30 mouse cellular contexts compared by ENCODE assay signal in the genomic region with DNA sequence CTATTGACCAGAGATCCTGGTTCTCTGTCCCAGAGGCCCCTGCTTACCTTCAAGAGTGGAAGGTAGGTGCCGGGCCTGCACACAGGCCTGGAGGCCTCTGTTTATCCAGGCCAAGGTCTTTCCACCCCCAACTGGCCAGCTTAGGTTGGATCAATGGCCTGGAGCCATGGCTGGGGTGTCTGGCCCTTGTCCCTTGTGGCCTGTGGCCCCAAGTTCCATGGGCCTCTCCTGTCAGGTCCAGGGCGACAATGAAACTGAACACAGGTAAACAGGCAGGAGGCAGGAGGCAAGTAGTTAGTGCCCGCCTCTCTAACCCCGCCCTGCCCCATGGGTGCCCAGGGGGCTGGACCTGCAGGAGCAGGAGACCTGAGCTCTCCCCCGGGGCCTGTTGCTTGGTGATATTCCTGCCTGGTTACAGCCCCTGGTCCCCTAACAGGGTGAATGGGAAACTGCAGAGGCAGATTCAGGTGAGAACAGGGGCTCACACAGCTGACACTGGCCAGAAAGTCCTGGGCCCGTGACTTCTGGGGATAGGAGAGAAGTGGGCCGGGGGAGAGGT. TPM values are rescaled to one million over a fixed set of nuclear protein-coding genes. Genes with fewer than 3 reads are reported as not detected.
DNase-seq lines count a peak whose midpoint lies in the region; ATAC-seq and TF ChIP-seq lines count a peak whose summit lies in the region.
"Had no signal": no experiment of that assay in that cellular context is flagged by ENCODE, and none has a peak within 500 bp of the region (broad histone marks: within the 10 kb centered on the region; RNA-seq: fewer than 3 reads in every experiment).

A gene (minus strand): TSS at position 256 of the 559 bp plus-strand sequence.

- in situ Hi-C loops in Patski (cut with MboI; ENCODE audit: low pct_unique_long_range_greater_than_20kb): no loop called here

- peak; percentile 24 for ATAC-seq in Patski
- ATAC-seq in liver, embryonic 11.5 days (replicated peaks; ENCODE audit: low FRiP score): peak; percentile 21; the same call in 1 of the 2 replicates
- peak; percentile 81 for ATAC-seq in liver, embryonic 16.5 days (ENCODE audit: low read depth)
- ATAC-seq in hindbrain, embryonic 11.5 days (ENCODE audit: low FRiP score): no peak
- ATAC-seq: forebrain, embryonic 16.5 days; hindbrain, postnatal 0 days; intestine, embryonic 15.5 days had no signal

- TF ChIP-seq CTCF in Patski (IDR thresholded peaks at IDR 0.05): no peak

- CTCF ChIA-PET in Patski (lab: Charles Lee): interaction anchor here (1.1 to 3.4 kb wide), 4 partner anchors 17 to 64 kb away, joined by 3 to 12 read pairs (median 6); no protein-coding TSS in a partner anchor

- H3K36me3 ChIP-seq in liver, embryonic 11.5 days (ENCODE audit: control insufficient read depth, insufficient read depth, low read length): no peaks in the 10 kb centered on the region
- no peaks in the 10 kb centered on the region for H3K36me3 ChIP-seq in liver, embryonic 16.5 days (ENCODE audit: control insufficient read depth, insufficient read depth)
- H3K36me3 ChIP-seq in hindbrain, embryonic 11.5 days (ENCODE audit: control insufficient read depth, insufficient read depth, low read length): no peaks in the 10 kb centered on the region
- H3K36me3 ChIP-seq: G1E; hindbrain, embryonic 12.5 days; intestine, embryonic 15.5 days; limb, embryonic 10.5 days; limb, embryonic 15.5 days; midbrain, embryonic 12.5 days; neural tube, embryonic 13.5 days had no signal

- peak within 1 kb of the TSS; percentile 2 for H3K4me2 ChIP-seq in liver, embryonic 11.5 days
- peak within 1 kb of the TSS; percentile 48 for H3K4me2 ChIP-seq in liver, embryonic 16.5 days (ENCODE audit: low read depth, low read length)
- no peak within 1 kb of the TSS for H3K4me2 ChIP-seq in hindbrain, embryonic 11.5 days (replicated peaks; ENCODE audit: low read depth, low read length)
- H3K4me2 ChIP-seq: hindbrain, embryonic 12.5 days; intestine, embryonic 15.5 days; limb, embryonic 15.5 days; midbrain, embryonic 12.5 days; neural tube, embryonic 13.5 days had no signal

- DNase-seq in adrenal gland, postnatal 10 days: peak; percentile 39
- no peak for DNase-seq in adrenal gland, adult 18-20 months (ENCODE audit: low spot score in 2 of 2)
- no peak for DNase-seq in Patski (ENCODE audit: low read depth, low spot score)
- no peak for DNase-seq in liver, embryonic 11.5 days (ENCODE audit: low spot score)
- DNase-seq in heart, postnatal 10 days: no peak
- DNase-seq in hindbrain, embryonic 11.5 days (ENCODE audit: low spot score): no peak
- no peak for DNase-seq in left cerebral cortex, postnatal 14 days (ENCODE audit: low spot score in 2 of 2)
- DNase-seq: cerebellum, adult 2 months; cerebellum, postnatal 14 days; heart, adult 2 months; kidney, adult 2 months; kidney, postnatal 36 days; lung, postnatal 36 days; right cerebral cortex, postnatal 4 days had no signal

- no peak within 1 kb of the TSS for H3K4me3 ChIP-seq in liver, embryonic 11.5 days (ENCODE audit: low read depth, low read length)
- H3K4me3 ChIP-seq in liver, embryonic 16.5 days (ENCODE audit: low read depth, low read length): peak within 1 kb of the TSS; percentile 49
- H3K4me3 ChIP-seq in hindbrain, embryonic 11.5 days (ENCODE audit: low read depth, low read length): no peak within 1 kb of the TSS
- H3K4me3 ChIP-seq: heart, adult 2 months; hindbrain, embryonic 12.5 days; intestine, embryonic 15.5 days; layer of hippocampus, adult 2 months; left cerebral cortex, adult 2 months; limb, embryonic 10.5 days; limb, embryonic 15.5 days; midbrain, embryonic 12.5 days; neural tube, embryonic 13.5 days had no signal

- 70% methylated on average over 7 of the region's 7 CpGs for WGBS in liver, embryonic 11.5 days
- 54% methylated on average over 7 of the region's 7 CpGs for WGBS in liver, embryonic 16.5 days (ENCODE audit: insufficient replicate concordance)
- WGBS in hindbrain, embryonic 11.5 days: 72% methylated on average over 7 of the region's 7 CpGs

- intact Hi-C loops in heart, postnatal 10 days (cut with DNase I): no loop called here
- intact Hi-C loops in left cerebral cortex, postnatal 14 days (cut with DNase I): no loop called here

- H3K27me3 ChIP-seq in Patski: no peaks in the 10 kb centered on the region
- H3K27me3 ChIP-seq in liver, embryonic 11.5 days (replicated peaks; ENCODE audit: control insufficient read depth, insufficient read depth, low read length): no peaks in the 10 kb centered on the region
- H3K27me3 ChIP-seq in liver, embryonic 16.5 days (ENCODE audit: control insufficient read depth, insufficient read depth, low read depth, low read length): no peaks in the 10 kb centered on the region
- H3K27me3 ChIP-seq in hindbrain, embryonic 11.5 days (ENCODE audit: control insufficient read depth, insufficient read depth, low read length): no peaks in the 10 kb centered on the region
- H3K27me3 ChIP-seq: hindbrain, embryonic 12.5 days; intestine, embryonic 15.5 days; limb, embryonic 15.5 days; neural tube, embryonic 13.5 days had no signal

- no peaks in the 10 kb centered on the region for H3K9me3 ChIP-seq in liver, embryonic 11.5 days (ENCODE audit: control insufficient read depth, low read length)
- no peaks in the 10 kb centered on the region for H3K9me3 ChIP-seq in liver, embryonic 16.5 days (replicated peaks; ENCODE audit: control insufficient read depth, low read length)
- no peaks in the 10 kb centered on the region for H3K9me3 ChIP-seq in hindbrain, embryonic 11.5 days (ENCODE audit: control insufficient read depth, low read length)
- H3K9me3 ChIP-seq: G1E; hindbrain, embryonic 12.5 days; intestine, embryonic 15.5 days; limb, embryonic 10.5 days; limb, embryonic 15.5 days; midbrain, embryonic 12.5 days; neural tube, embryonic 13.5 days had no signal

- H3K4me1 ChIP-seq in liver, embryonic 11.5 days (replicated peaks; ENCODE audit: control insufficient read depth, insufficient read depth, low read length): peaks cover 4% of the 10 kb centered on the region
- peaks cover 3% of the 10 kb centered on the region for H3K4me1 ChIP-seq in liver, embryonic 16.5 days (ENCODE audit: control insufficient read depth, low read depth, low read length)
- no peaks in the 10 kb centered on the region for H3K4me1 ChIP-seq in hindbrain, embryonic 11.5 days (replicated peaks; ENCODE audit: control insufficient read depth, insufficient read depth, low read length)
- H3K4me1 ChIP-seq: hindbrain, embryonic 12.5 days; limb, embryonic 15.5 days; midbrain, embryonic 12.5 days; neural tube, embryonic 13.5 days had no signal

- H3K9ac ChIP-seq in liver, embryonic 11.5 days (ENCODE audit: low read depth, low read length): no peak within 1 kb of the TSS
- peak within 1 kb of the TSS; percentile 50 for H3K9ac ChIP-seq in liver, embryonic 16.5 days (ENCODE audit: low read depth, low read length)
- H3K9ac ChIP-seq in hindbrain, embryonic 11.5 days (ENCODE audit: low read depth, low read length): no peak within 1 kb of the TSS
- H3K9ac ChIP-seq: hindbrain, embryonic 12.5 days; intestine, embryonic 15.5 days; limb, embryonic 15.5 days; midbrain, embryonic 12.5 days; neural tube, embryonic 13.5 days had no signal

- H3K27ac ChIP-seq in liver, embryonic 11.5 days (ENCODE audit: low read depth, low read length): peak within 1 kb of the TSS; percentile 14
- H3K27ac ChIP-seq in liver, embryonic 16.5 days (ENCODE audit: low read length): peak within 1 kb of the TSS; percentile 79
- H3K27ac ChIP-seq in hindbrain, embryonic 11.5 days (ENCODE audit: low read depth, low read length): no peak within 1 kb of the TSS
- H3K27ac ChIP-seq: heart, adult 2 months; hindbrain, embryonic 12.5 days; hindbrain, postnatal 0 days; intestine, embryonic 15.5 days; layer of hippocampus, adult 2 months; left cerebral cortex, adult 2 months; limb, embryonic 10.5 days; limb, embryonic 15.5 days; midbrain, embryonic 12.5 days; neural tube, embryonic 13.5 days had no signal

- POLR2A ChIA-PET in Patski (lab: Charles Lee): interaction anchor here (1.1 to 2.7 kb wide), 4 partner anchors 9 to 17 kb away, joined by 7 to 11 read pairs (median 8); no protein-coding TSS in a partner anchor

RNA-seq across cellular contexts. Expression of the gene that starts here (rescaled TPM):
- total RNA-seq in adrenal gland, postnatal 10 days (2021): 10 to 100 TPM; 24.7 to 59.5 TPM
- 1 to 10 TPM in 1 of 2 experiments, under 1 TPM in 1; 0.54 to 2.4 TPM for total RNA-seq in adrenal gland, adult 18-20 months (2021)
- polyA plus RNA-seq in Patski (2021): 155 TPM
- polyA plus RNA-seq in liver, embryonic 11.5 days (2014; fragmentation: Nextera tagmentation; extraction: Ambion mirVana): 7.0 and 7.9 TPM in 2 replicates
- polyA plus RNA-seq in liver, embryonic 16.5 days (2015; fragmentation: Nextera tagmentation; extraction: Ambion mirVana): 29.6 and 33.7 TPM in 2 replicates
- total RNA-seq in heart, postnatal 10 days (2021): under 1 TPM; 0.10 to 0.45 TPM
- 0.05 and 0.24 TPM in 2 replicates for polyA plus RNA-seq in hindbrain, embryonic 11.5 days (2014; fragmentation: Nextera tagmentation; extraction: Ambion mirVana)
- total RNA-seq in left cerebral cortex, postnatal 14 days (2021): not detected
- total RNA-seq: heart, adult 2 months; heart, postnatal 25 days; layer of hippocampus, postnatal 14 days; megakaryocyte, adult 5-6 weeks had no signal
- polyA plus RNA-seq: G1E; heart, adult 2 months; heart, embryonic 14.5 days had no signal

Comparison
In these comparisons a context has a peak if more than half of its experiments do, and no peak if none do; other contexts are left out.
1. RNA of the gene that starts here (total RNA-seq): 24.7 to 59.5 TPM in adrenal gland, postnatal 10 days; 0.54 to 2.4 TPM in adrenal gland, adult 18-20 months, 0.10 to 0.45 TPM in heart, postnatal 10 days and not detected in left cerebral cortex, postnatal 14 days; every median in the first group is over 4 times any median in the second.